Mouse (Mus musculus): ENCODE results near the gene Naa15.

DNA sequence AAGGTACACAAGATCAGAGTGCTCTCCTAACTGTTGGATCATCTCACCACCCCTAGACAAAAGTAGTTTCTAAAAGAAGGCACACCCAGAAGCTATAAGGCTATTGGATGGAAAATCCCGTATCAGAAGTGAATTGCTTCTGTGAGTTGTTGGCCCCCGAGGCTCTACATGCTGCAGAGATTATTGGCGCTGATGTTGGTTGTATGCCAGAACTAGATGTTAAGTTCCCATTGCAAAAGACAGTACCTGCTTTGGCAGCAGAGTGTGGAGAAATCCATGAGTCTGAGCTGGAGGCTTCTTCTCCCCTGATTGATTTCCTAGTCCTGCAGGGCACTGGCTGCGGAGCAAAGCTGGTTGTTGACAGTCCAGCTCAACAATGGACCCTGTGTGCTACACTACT is 46.9 kb upstream of the Naa15 start:
- TF ChIP-seq CTCF (conservative IDR thresholded peaks at IDR 0.05 in 1 of 2, IDR thresholded peaks at IDR 0.05 in 1 of 2; ENCODE audit: low read depth in 2 of 2, low read length in 2 of 2), result no peak
- TF ChIP-seq ZKSCAN1 (IDR thresholded peaks at IDR 0.05; ENCODE audit: borderline replicate concordance, low read depth, low read length), result no peak
- no peak for TF ChIP-seq CHD2 (IDR thresholded peaks at IDR 0.05; ENCODE audit: low read length)

Measured in CH12.LX (cell line).